Mouse (Mus musculus): ENCODE data around the gene Rpusd3.

Gene Rpusd3

DNA sequence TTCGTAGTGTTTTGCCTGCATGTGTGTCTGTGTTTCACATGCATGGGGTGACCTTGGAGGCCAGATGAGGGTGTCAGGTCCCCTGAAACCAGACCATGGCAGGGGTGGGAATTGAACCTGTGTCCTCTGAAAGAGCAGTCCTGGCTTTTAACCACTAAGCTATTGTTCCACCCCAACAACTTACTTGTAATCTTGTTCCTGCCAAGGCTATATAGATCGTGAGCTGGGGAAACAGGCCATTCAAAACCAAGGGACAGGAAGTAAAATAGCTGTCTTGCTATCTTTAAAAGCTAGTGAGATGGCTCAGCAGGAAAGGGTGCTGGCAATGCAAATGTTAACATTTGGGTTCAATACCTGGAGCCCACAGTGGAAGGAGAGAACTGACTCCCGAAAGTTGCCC, 10.8 kb upstream of the Rpusd3 start:
- DNase-seq (ENCODE audit: low read depth): no peak

DNA sequence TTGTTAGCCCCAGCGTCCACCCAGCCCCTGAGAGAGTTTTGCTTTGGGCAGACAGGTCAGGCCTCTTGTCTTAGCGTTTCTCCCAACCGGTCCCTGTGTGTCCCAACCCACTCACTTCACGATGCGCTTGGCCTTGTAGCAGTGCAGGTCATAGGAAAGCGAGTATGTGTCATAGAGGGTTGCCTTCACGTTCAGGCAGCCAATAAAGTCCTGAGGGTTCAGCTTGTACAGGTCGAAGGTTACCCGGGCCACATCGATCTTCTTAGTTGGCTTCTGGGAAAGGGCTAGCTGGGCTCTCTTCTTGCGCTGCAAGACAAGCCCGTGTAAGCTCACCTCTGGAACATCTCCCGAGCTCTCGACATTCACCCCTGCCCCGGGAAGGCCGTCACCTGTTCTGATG, 8.9 kb upstream of the Rpusd3 start:
- no peak for DNase-seq (ENCODE audit: low read depth)

DNA sequence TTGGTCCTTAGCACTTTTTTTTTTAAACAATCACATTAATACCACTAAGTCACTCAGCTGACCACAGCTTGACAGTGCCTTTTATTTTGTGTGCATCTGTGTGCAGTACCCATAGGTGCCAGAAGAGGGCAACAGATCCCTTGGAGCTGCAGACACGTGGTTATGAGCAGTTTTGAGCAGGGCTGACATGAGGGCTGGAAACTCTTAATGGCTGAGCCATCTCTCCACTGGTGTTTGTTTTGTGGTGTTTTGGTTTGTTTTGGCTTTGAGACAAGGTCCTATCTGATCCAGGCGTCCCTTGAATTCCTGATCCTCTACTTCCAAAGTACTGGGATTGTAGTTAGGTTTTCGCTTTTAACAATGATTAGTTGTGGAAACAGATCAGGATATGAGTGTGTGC, 8.3 kb upstream of the Rpusd3 start:
- no peak for DNase-seq (ENCODE audit: low read depth)

DNA sequence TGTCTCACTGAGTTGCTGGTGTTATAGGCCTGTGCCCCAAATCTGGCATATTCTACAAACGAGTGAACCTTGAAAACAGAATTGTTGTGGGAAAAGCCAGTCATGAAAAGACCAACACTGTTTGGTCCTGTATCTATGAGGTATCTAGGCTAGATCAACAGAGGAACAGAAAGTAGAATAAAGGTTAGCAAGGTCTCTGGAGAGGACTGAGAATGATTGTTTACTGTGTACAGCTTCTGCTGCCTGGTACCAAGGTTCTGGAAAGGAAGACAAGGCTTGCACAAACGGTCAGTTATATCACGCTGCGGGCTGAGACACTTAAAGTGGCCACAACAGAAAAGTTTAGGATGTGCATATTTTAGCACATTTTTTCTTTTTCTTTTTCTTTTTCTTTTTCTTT, 7.6 kb upstream of the Rpusd3 start:
- no peak for DNase-seq (ENCODE audit: low read depth)

DNA sequence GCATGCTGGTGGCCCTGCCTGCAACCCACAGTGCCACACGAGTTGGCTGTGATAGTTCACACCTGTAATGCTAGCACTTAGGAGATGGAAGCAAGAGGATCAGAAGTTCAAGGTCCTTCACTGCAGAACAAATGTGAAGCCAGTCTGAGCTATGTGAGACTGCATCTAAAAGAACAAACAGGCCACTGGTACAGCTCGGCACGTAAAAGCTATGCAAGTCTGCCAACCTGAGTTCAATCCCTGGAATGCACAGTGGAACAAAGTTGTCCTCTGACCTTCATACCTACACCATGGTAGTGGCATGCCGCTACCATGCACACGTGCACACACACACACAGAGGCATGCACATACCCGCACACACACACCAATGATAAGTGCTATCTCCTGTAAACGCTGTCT, 5.0 kb upstream of the Rpusd3 start:
- no peak for DNase-seq (ENCODE audit: low read depth)

DNA sequence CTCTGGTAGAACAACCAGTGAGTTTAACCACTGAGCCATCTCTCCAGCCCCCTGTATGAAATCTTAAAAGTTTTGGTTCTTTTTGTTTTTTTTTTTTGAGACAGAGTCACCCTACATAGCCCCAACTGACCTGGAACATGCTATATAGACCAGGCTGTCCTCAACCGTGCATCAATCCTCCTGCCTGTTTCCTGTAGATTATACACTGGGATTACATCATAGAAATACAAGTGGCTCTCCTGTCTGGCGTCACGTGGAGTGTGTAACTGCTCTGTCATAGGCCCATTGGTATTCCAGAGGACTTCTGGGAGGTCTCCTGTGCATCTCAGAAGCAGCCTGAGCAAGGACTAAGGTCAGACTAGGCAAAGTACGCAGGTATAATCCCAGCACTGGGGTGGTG, 3.9 kb upstream of the Rpusd3 start:
- DNase-seq (ENCODE audit: low read depth): no peak

DNA sequence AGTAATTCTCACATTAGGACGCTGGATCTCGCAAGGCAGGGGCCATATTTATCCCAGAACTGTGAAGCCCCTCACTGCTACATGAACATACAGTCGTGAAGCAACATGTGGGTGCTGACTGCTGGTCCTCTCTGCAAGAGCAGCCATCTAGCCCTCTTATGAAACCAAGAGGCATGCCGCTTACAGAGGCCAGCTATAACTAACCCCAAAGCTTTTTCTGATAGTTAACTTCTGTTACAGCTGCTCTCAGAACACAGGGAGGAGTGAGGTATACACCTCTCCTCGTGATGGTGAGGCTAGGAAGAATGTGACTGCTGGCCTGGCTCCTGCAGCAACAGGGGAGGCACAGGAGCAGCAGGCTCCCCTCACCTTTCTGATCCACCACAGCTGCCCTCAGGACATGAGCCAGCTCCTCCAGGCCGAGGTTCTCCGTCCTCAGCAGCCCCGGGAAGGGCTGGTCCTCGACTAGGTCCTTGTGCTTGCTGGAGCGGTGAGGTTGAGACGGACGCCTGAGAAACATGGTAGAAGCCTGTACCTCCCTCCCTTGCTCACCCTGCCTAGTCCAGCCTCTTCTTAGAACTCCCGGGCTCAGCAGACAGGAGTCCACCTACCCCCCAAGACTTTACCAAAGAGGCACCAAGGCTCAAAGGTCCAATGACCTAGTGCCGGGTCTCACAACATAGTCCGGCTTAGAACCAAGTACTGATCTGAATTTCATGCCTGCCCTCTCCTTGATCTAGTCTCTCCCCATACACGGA, 520 bp downstream of the Rpusd3 start:
- DNase-seq (ENCODE audit: low read depth): no peak

DNA sequence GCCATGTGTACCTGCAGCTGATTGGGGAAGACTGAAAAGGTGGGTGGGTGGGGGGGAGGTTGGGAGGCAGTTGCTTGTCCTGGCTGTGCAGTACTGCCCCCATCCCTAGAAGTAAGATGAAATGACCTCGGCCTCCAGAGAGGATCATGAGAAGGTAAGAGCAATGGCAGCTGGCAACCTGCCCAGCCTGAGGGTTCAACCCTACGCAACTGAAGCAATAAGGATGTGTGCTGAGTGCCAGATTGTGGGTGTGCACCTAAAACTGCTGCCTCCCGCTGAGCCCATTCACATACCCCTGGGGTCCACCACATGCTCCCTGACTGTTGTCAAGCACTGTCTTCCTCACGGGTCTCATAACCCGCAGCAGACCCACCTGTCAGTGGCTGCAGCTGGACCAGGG, 2.7 kb downstream of the Rpusd3 start:
- DNase-seq (ENCODE audit: low read depth): no peak

DNA sequence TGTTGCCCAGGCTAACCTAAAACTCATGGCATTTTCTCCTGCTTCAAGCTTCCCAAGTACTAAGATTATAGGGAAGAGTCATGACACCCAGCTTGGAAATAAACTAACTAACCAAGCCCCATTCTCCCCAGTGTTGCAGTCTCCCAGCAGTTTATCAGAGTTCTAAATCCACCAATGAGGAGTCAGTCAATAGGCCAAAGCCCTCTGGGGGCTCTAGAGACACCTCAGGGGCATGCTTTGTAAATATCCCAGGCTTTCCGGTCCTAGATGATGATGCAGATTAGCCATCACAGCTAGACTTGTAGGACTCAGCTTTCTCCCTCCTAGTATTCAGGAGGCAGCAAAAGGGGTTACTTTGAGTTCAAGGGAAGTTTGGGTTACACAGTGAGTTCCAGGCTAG, 9.1 kb downstream of the Rpusd3 start:
- no peak for DNase-seq (ENCODE audit: low read depth)

DNA sequence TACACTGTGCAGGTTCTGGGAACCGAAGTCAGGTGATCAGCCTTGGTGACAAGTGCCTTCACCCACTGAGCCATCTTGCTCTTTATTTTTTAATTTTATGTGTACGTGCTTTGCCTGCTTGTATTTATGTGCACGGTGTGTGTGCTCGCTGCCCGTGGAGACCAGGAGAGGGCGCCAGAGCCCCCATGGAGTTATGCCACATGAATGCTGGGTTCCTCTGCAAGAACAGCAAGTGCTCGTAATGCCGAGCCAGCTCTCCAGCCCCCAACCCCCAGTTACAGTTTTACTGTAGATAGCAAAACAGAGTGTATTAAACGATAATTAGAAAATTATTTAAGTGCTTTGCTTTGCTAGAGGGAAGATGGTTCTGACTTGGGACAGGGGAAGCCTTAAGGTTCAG, 12.5 kb downstream of the Rpusd3 start:
- no peak for DNase-seq (ENCODE audit: low read depth)

DNA sequence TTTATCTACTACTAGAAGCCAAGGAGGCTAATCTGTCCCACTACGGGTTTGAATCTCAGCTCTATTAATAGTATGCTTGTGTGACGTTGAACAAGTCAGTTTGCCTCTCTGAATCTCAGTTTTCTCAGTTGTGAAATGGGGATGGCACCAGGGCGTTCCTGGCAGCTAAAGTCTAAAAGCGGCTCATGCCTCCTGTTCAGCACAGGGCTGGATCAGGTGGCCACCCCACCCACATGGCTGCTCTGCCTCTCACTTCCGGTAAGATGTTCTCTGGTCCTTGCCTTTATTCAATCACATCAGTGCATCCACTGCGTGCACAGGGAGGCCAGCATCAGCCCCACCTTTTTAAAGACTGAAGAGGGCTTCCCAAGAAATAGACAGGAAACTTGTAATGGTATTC, 13.7 kb downstream of the Rpusd3 start:
- DNase-seq (ENCODE audit: low read depth): no peak

DNA sequence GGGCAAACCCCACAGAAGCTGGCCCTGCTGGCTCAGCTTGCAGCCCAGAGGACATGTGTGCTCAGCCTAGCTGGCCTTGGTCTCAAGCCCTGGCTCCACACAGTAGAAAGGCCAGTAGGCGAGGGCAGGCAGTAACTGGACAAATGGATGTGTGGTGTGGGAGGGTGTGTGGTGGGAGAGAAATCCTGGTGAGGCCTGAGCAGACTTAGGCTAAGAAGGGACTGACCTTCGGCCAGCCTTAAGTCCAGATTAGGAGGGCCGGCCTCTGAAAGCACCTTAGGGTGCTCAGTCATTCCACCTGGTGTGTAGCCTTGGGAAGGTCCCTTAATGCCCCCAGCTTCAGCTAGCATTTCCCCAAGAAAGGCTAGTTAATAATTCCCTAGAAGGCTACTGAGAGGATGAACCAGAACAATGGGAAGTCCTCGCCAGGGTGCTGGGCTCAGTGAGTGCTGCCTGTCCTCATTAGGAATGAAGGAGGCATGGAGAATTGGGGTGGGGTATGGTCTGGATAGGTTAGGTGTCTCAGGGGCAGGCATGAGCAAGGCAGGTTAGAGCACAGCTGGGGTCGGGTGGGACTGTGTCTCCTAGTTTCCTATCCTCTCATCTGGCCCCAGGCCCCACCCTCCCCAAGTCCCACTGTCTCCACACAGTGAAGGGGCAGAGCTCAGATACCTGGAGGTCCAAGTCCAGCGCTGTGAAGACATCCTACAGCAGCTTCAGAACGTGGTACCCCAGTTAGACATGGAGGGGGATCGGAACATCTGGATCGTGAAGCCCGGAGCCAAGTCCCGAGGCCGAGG, 14.3 kb downstream of the Rpusd3 start:
- DNase-seq (ENCODE audit: low read depth): no peak

DNA sequence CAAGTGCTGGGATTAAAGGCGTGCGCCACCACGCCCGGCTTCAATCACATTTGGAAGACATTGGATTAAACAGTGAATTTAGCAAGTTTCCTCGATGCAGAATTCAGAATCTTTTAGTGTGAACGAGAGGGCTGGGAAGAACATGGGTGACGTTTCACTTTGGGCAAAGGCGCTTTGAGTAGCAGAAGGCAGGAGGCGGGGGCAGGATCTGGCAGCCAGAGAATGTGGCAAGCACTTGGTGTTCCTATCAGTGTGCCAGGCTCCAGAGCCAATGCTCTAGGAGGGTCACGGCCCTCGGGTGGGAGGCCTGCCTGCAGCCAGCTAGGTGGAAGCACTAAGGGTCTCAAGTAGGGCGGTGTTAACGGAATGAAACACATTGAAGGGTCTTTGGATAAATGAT, 17.0 kb downstream of the Rpusd3 start:
- DNase-seq (ENCODE audit: low read depth): no peak

DNA sequence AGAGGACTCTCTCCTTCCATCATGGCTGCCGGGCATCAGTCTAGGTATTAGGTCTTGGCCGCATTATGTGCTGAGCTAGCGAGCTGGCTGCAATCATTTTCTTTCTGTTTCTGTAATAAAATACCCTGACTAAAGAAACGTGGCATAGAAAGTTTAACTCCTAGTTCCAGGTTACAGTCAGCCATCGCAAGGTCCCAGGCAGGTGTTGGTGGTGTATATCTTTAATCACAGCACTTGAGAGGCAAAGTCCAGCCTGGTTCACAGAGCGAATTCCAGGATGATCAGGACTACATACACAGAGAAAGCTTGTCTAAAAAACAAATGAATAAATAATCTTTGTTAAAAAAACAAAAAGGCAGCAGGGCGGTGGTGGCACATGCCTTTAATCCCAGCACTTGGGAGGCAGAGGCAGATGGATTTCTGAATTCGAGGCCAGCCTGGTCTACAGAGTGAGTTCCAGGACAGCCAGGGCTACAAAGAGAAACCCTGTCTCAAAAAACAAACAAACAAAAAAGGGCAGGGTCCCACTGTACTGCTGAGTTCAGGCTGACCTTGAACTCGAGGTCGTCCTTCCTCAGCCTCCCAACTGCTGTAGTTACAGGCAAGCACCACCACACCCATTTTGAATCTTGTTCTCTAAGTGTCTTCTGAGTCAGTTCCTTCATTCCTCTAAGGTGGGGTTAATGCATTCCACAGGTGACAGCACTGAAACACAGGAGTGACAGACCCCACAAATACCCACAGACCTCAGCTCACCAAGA, 22.7 kb downstream of the Rpusd3 start:
- no peak for DNase-seq (ENCODE audit: low read depth)

DNA sequence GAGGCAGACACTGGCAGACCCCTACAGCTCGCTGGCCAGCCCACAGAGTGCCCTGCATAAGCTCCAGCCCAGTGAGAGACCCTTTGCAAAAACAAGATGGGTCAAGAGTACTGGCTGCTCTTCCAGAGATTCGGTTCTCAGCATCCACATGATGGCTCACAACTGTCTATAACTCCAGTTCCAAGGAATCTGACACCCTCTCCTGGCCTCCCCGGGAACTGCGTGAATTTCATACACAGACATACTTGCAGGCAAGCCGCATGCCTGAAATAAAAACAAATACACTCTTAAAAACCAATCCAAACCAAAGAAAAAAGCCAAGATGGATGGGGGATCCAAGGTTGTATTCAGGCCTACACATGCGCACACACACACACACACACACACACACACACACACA, 23.6 kb downstream of the Rpusd3 start:
- DNase-seq (ENCODE audit: low read depth): no peak

DNA sequence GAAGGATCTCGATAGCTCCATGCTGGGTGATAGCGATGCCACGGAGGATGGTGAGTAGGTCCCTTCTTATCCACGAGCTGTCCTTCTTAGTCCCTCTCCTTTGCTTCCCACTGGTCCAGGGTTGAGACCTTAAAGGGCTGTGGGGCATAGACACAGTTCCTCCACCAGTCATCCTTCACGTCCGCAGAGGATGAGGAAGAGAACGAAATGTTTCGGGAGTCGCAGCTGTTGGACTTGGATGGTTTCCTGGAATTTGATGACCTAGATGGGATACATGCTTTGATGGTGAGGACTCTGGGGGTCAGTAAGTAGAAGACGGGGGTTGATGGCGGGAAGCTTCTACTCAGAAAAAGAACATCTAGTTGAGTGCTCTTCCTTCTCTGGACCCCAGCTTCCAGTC, 24.3 kb downstream of the Rpusd3 start:
- DNase-seq (ENCODE audit: low read depth): no peak

DNA sequence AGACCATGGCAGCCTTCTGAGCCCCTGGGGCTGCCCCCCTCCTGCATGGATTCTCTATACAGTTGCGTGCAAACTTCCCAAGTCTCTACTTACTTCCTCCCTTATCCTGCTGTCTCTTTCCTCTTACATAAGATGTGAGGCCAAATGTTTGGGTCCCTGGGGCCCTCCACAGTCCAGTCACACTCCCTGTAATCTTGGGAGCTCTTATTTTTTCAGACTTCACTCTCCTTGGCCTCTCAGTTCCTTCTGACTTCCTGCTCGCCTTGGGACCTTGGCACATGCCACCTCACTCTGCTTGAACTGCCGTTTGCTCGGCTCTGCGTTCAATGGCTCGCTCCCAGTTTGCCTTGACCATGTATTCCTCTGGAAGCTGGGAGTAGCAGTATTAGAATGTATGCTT, 25.2 kb downstream of the Rpusd3 start:
- DNase-seq (ENCODE audit: low read depth): no peak

DNA sequence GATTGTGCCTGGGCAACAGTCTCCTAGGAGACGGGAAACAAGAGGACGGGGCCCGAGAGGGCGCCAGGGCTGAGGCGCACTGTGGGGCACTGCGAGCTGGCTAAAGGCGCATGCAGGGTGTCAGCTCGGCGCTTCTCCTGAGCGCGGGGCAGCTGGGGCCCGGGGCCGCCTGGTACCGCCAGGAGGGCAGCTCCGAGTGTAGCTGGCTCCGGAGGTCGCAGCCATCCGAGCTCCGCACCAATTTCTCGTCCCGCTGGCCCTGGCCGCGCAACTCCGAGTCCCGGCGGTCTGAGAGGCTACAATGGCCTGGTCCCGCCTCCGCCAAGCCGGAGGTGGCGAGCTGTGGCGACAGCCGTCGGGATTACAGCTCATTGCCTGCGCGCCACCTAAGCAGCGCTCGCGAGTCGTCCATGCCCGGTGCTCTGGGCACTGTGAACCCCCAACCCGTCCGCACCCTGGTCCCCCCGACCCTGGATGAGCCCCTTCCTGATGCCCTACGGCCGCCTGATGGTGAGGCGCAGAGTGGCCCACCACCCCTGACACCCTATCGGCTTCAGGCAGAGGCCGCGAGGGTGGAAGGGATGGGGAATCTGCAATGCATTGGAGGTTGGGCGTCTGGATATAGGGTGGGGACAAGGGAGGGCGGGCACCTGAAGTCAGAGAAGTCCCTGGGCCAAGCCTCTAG, 26.6 kb downstream of the Rpusd3 start:
- DNase-seq (ENCODE audit: low read depth): no peak

DNA sequence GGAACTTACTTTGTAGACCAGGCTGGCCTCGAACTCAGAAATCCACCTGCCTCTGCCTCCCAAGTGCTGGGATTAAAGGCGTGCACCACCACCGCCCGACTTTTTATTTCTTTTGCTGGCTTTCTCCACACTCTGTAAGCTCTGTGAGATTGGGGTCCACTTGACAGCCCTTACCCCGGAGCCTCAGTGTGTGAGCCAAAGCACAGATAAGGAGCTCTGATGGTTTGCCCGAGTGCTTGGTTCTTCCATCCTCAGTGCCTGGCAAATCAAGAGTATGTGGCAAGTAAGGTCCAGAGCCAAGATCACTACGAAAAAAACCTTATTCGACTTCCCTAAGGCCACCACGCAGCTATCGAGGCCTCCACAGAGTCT, 27.1 kb downstream of the Rpusd3 start:
- DNase-seq (ENCODE audit: low read depth): no peak

DNA sequence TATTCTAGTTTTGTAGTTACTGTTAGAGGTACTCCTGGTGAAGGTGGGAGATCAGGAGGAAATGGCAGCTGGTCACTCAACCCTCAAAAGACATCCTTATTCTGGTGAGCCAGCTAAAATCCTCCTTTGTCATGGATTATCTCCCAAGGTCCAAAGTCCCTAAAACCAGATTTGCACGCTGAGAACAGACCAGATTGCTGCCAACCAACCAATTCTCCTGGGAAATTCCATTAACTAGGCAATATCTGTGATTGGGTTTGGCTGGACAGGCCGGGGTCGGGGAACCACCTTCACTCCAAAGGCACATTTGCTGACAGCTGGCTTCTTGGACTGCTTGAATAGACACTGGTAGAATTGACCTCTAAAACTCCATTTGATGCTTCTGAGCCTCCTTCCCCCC, 28.4 kb downstream of the Rpusd3 start:
- DNase-seq (ENCODE audit: low read depth): no peak

DNA sequence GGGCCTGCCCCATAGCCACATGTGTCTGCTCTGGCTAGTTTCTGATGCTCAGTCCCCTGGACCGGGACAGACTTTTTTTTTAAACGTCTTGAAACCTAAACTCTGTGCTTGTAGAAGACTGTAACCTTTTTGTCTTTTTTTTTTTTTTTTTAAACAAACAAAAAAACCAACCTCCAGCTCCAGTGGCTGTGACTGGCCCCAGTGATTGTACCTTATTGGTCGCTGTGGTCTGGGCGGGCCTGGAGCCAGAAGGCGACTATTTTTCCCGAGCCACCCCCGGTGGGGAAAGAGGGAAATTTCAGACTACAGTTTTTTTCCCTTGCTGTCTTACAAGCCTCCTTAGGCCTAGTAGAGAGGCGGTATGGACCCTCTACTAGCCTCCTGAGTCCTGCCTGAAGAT, 30.2 kb downstream of the Rpusd3 start, which contains the start of gene Ttll3:
Gene Ttll3 (plus strand): TSS at position 301 of the 400 bp plus-strand sequence.
- DNase-seq (ENCODE audit: low read depth): no peak

DNA sequence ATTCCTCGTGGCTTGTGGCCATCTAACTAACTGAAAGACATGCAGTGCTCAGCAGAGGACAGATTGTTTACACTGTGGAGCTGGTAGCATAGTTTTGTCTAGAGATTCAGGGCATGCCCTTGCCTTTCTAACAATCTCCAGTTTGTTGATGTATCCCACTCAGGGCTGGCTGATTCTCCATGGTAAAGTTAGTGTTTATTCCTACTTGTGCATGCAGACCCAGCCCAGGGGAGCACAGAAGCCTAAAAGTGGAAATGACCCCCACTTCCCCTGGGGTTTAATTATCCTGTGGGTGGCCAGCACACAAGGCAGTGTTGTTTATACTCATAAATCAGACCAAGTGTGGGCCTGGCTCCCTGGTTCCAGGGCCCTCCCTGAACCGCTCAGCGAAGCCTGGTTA, 33.1 kb downstream of the Rpusd3 start:
- no peak for DNase-seq (ENCODE audit: low read depth)

Data from fibroblast of lung, adult 2 months (primary cell).